Mouse (Mus musculus): Measurements from ENCODE around the gene Wasf2.

The Wasf2 gene

DNA sequence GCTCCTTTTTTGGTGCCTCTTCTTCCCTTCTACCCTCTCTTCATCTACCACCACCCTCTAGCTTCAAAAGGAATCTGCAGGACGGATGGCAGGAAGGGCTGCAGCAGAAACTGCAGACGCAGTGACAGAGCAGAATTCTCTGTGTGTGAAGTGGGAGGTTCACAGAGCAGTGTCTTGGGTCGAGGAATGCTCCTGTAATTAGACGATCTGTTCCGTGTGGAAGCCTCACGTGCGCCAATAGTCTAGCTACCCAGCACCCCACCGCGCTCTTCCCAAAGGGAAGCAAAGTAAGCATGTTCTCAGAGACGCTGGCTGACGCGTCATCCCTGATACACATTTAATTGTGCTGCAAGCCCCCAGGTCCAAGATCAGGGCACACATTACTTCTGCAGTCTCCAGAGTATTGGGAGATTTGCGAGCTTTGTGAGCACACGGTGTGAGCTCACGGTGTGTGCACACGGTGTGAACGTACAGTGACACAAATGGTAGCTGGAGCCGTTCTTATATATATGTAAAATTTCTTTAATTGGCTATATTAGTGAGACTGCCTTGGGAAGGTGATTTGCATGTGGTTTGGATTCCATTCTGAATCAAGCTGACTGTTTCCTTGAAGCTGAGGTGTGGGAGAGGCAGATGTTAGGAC, 46.6 kb downstream of the Wasf2 start:
- DNase-seq: peak; percentile 93

DNA sequence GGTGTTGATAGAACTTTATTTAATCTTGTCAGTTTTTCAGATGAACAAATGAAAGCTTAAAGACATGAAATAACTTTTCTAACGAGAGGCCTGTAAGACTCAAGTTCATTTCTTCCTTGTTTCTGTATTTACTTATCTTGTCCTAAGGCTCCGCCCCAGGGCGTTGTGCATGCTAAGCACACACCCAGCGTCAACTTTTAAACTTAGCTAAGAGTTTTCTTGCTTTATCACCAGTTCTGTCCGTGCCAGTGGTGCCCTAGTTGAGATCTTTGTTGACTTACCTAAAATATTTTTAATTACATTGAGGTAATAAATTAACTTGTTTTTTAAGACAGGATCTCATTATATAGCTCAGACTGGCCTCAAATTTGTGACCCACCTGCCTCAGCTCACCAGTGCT, 48.0 kb downstream of the Wasf2 start:
- peak; percentile 91 for DNase-seq

DNA sequence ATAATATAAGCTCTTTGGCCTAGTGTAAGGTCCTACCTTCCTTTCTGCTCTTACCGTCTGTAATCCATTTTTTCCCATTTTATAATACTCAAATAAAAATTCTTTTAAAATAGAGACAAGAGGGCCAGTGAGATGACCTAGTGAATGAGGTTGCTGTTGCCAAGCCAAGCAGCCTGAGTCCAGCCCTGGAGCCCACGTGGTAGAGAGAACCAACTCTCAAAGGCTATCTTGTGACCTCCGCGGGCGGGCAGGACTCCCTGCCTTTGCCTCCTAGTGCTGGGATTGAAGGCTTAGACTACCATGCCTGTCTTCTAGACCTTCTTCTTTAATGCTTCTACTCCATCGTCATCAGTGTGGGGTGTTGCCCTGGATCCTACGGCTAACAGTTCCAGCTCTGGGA, 49.0 kb downstream of the Wasf2 start:
- DNase-seq: peak; percentile 94

DNA sequence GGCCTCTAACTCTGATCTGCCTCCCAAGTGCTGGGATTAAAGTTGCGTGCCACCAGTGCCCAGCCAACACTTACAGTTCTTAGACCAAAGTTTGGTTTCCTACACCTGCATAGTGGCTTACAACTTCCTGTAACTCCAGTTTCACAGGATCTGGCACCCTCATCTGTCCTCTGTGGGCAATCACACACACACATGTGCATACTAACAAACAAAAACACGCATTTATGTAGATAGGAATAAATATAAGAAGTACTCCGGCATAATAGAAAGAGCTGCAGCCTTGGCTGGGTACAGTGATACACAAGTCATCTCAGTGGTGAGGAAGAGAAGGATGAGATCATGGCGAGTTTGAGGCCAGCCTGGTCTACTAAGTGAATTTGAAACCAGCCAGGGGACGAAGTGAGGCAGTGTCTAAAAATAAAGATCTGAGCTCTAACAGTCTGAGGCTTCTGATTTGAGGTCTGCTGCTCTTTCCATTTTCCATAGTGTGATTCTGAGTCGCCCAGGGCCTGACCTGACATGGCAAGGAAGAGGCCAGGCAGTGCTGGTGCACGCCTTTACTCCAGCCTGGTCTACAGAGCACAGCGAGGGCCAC, 52.2 kb downstream of the Wasf2 start:
- DNase-seq: peak; percentile 89

DNA sequence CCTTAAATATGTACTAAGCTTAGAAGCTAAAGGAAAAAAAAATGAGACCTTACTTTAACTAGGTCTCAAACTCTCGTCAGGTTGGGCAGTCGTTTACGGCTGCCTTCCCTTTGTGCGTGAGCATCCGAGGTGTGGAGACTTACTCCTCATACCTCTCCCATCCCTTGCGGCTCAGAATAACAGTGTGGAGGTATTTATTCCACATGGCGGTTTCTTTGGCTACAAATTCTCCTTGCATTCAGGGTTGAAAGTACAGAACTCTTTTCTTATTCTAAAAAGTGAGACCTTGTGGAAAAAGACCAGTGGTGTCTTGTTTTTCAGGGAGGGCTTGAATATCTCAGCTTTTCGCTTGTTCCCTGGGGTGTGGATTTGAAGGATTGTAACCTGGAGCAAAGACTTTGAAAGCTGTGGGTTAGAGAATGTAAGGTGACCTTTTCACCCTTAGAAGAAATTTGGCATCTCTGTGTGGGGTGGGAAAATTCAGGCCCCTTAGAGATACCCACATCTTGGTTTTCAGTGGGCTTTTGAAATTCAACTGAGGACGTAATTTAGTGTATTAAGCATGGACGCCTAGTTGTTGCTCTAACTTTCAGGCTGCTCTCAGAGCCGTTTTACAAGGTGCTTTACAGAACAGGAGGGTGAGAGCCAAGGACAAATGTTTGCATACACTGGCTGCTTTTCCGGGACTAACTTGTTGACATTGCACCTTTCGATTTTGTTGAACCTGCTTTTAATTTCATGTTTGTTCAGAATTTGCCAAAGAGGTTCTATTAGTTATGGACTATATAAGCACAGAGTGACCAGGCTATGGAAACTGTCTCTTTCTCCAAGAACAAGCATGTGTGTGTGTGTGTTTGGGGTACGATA, 54.0 kb downstream of the Wasf2 start:
- no peak for DNase-seq

DNA sequence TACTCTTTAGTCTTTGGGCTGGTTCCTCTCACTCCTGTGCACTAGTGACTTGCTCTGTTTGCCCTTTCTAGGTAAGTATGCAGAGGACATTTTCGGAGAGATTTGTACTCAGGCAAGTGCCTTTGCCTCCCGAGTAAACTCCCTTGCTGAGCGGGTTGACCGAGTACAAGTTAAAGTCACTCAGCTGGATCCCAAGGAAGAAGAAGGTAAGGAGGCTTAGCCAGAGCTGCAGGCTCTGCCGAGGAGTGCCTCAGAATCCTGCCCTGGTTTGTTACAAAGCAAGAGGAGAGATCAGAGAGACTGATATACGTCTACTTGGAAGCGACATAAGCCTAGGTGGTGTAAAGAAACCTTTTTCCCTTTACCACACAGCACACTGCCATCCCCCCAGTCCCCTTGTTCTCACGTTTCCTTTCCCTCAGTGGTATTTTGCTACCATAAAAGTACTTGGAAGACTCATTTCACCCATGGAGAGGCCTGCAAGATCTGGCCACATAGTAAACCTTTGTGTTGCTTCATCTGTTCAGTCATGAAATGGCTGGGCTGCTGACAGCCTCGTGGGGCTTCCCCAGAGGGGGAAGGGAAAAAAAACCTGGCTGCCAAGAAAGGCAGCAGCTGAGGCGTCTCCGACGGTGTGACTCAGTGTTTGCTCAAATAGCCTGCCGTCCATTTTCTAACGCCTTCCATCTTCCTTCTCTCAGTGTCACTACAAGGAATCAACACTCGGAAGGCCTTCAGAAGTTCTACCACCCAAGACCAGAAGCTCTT, 54.8 kb downstream of the Wasf2 start:
- DNase-seq: peak; percentile 98

DNA sequence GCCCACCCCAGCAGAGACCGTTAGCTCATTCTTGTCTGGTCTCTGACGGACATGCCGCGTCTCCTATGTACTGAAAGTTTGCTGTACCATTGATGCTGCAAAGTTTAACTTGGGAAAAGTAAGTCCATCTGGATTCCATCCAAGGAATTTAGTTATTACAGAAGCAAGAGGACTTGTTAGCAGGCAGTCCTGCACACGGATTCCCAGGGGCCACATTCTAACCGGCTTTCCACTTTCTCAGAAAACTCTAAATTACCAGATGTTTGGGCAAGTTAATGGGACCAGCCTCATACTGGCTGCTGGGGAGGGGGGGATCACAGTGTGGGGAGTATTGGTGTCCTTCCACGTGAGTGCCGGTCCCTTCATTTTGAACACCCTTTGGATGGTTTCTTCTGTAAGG, 55.6 kb downstream of the Wasf2 start:
- peak; percentile 97 for DNase-seq

DNA sequence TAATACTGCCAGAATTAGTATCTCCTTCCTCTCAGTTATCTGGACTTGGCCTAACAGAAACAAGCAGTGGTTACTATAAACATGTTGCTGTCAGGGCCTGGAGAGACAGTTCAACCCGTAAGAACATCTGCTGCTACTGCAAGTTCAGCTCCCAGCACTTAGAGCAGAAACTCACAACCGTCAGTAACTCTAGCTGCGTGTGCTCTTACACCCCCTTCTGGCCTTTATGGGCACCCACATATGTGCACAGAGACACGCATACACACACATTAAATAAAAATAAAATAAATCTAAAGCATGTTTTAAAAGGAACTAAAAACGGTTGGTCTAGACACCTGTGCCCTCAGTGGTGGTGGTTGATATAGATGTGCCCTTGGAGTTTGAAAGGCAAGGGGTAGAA, 56.6 kb downstream of the Wasf2 start:
- DNase-seq: no peak

DNA sequence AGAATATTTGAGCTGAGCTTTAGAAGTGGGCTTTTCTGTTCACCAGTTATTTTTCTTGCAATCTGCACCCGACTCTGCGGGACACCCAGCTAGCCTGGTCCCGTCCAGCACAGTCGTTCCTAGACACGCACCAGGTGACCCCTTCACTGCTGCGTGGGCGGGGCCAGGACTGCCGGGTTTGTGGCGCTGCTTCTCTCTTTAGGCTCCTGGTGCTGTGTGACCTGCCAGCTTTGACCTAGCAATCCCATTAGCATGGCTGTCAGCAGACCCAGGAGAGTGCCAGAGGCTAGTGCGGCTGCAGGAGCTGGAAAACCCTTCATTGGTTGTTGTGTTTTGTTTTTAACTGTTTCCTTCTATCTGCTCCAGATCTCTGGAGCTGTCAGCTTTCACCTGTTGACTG, 59.1 kb downstream of the Wasf2 start:
- DNase-seq: no peak

DNA sequence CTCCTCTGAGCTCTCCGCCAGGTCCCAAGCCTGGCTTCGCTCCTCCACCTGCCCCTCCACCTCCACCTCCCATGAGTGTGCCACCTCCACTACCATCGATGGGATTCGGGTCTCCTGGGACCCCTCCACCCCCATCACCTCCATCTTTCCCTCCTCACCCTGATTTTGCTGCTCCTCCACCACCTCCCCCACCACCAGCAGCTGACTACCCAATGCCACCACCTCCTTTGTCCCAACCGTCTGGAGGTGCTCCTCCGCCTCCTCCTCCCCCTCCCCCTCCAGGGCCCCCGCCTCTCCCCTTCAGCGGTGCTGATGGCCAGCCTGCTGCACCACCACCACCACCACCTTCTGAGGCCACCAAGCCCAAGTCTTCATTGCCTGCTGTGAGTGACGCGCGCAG, 64.2 kb downstream of the Wasf2 start:
- peak; percentile 91 for DNase-seq

DNA sequence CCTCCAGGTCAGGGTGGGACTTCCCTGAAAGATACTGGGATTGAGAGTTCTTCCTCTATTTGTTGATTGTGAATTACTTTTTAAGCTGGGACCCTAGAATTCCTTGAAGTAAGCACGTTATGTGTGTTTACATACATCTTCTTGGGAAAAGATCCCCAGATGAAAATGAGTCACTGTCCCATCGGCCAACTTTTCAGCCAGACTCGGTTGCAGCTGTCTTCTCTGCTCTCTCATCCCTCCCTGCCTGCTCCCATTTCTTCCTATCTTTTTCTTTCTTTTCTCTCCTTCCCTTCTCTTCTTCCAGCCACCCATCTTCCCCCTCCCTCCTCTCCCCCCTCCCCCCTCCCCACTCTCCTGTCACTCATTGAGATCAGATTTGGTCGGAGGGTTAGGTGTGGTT, 64.7 kb downstream of the Wasf2 start:
- no peak for DNase-seq

DNA sequence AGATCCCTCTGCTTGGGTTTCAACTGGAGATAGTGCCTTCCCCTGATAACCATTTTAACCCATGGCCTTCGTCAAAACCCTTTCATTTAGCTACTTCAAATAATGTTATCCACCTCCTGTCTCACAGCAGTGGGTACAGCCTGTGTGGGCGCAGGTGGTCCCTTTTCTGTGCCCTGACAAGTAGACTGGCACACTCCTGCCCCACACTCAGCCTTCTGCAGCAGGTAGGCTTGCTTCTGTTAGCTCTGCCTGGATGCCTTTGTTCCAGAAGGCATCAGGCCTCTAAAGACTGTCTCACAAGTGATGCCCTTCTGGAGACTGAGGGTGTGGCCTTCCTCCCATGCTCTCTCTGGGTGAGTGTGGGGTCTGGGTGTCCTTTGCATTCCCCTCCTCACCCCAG, 65.8 kb downstream of the Wasf2 start:
- peak; percentile 88 for DNase-seq

DNA sequence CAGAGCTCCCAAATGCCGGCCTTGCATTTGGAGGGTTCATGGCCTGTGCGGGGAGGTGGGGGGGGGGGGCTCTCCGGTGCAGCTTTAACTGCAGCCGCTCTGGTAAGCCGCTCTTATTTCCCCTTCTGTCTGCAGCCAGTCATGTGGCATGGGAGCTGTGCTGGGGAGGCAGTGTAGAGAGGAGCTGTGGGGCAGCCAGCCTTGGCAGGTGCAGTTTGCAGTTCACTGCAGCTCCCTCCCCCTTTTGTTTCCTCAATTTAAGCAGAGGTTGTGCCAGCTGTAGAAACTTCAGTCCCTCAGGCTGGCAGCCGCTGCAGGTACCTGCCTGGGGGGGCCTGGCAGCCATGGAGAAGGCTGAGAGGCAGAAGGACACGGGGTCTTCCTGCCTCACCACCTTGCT, 66.5 kb downstream of the Wasf2 start:
- peak; percentile 92 for DNase-seq

DNA sequence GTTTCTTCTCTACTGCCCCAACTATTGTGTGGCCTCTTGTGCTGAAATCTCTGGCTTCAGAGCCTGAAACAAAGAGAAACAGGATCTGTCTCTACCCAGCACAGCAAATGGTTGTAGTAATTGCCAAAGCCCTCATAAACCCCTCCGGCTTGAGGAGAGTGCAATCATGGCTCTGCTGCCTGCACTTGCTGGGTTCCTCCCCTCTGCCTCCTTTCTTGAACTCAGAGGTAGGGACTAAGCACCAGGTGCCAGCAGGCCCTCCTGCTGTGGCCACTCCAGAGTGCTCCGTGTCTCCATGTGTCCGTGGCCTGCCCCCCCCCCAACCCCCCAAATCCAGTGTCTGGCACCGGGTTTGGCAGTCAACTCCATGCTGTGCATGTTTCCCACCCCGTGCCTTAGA, 67.0 kb downstream of the Wasf2 start:
- DNase-seq: no peak

DNA sequence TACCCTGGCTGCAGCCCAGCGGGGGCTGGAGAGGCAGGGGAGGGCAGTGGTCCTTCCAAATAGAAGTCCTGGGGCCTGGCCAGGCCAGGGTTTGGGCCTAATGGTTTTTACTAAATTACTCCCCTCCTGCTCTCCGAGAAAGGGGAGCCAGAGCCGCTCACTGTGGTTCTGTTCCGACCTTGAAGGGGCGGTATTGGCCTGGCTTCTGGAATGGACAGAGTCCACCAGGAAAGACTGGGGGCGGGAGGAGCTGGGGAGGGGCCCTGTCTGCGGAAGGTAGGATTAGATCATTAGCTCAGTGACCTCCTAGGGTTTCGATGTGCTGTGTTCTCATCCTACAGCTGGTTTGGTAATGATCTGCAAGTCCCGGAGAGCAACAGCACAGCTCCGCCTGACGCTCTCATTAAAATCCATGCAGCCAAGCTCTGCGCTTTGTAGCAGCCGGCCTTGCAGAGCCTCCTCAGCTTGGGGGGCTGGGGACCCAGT, 67.5 kb downstream of the Wasf2 start:
- DNase-seq: peak; percentile 96

DNA sequence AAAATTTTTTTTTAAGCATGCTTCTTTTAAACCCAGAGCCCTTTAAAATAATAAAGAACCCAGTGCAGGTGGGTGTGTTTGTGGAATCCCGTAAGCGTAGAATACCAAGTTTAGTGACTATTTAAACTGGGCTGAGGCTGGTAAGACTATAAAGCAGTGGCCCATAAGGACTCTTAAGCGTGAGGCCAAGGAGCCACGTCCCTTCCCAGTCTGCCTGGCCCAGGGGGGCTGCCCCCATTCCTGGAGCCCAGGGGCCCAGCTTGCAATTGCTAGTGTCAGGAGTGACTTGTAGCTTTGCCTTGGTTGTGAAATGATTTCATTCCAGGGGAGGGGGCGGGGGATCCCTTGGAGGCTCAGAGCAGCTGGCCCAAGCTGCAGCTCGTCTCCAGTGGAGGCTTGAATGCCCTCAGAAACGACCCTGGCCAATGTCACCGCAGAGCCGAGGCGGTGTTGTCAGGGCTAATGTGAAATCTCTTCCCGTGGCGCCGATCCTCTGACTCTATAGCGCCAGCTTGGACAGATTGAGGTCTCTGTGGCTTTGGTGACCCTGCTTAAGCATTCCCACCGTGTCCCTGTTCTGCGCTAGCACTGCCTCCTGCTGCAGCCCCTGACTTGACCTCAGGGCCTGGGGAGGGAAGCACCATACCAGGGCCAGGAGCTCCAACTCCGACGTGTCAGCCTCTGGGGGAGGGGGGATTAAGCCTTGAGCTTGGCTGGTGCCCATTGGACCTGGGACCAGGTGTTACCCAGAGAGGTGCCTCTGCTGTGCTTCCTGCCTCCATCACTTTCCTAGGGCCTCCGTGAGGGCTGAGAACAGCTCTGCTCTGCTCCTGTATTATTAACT, 68.3 kb downstream of the Wasf2 start:
- DNase-seq: peak; percentile 96

DNA sequence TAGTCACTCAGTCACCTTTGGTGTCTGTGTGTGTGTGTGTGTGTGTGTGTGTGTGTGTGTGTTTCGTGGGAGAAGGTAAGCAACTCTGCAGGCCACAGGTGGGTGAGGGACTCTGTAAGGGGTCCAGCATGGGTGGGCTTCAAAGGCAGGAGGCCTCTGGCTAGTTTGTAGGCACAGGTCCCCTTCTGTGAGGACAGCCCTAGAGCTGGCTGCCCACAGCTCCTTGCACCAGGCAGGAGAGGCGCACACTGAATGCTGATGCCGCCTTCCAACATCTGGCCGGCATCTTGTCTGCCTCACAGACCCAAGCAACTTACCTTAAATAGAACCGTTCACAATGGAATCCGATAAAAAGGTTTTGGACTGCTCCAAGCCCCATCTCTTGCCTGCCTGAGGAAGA, 69.4 kb downstream of the Wasf2 start:
- peak; percentile 92 for DNase-seq

DNA sequence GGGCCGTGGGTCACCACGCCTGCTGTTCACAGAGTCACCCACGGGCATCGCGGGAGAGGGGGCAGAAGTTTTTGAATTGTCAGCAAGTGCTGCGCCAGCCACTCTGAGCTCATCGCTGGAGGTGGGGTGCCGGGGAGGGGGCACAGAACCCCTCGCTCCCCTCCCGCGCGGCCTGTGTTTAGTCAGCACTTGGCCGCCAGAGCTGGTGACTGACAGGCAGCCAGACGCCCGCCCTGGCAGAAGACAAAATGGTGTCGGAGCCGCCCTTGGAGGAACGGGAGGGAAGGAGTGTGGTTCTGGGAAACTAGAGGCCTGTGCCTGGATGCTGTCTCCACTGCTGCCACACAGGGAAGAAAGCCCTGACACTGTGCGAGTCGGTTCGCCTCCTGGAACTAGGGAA, 70.0 kb downstream of the Wasf2 start:
- DNase-seq: peak; percentile 97

DNA sequence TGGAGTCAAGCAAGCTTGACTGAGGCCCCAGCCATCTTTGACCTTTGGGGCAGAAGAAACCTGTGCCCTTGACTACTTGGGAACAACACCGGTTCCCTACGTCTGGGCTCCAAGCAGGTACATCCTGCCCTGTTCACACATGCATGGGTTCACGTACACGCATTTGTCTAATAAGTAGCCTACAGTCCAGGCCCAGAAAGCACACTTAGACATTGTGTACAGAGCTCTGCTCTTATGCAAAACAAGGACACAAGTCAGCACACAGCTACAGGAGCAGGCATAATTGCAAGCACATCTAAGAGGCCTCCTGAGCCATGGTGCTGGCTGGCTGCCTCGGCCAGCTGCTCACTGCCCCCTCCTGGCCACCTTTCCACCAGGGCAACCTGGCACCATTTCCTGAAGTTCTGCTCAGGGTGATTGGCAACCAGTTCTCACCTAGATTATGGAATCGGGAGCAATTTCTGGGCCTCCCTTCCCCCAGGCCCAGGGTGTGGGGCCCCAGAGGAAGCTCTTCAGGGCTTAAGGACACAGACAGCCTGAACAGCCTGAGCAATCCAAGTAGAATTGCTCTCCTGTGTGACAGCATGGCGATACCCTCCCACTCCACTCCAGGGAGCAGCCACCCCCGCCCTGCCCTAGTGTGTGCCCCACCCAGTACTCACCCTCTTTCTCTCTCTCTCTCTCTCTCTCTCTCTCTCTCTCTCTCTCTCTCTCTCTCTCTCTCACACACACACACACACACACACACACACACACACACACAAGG, 70.9 kb downstream of the Wasf2 start:
- DNase-seq: peak; percentile 96

DNA sequence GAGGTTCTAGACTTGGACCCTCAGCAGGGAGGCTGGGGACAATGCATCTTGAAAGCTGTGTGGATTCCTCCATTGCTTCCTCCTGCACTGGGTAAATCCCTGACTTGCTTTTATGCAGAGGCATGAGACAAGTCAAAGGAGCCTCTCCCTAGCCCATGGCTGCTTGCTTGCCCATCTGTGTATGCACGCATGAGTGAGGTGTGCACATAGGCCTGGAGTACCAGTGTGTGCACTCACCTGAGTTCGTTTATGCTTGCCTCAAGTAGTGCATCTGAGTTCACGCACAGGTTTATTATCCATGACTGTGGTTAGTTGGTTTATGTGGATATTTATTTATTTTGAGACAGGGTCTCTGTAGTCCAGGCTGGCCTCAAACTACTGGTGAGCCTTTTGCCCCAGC, 71.9 kb downstream of the Wasf2 start:
- DNase-seq: peak; percentile 85

DNA sequence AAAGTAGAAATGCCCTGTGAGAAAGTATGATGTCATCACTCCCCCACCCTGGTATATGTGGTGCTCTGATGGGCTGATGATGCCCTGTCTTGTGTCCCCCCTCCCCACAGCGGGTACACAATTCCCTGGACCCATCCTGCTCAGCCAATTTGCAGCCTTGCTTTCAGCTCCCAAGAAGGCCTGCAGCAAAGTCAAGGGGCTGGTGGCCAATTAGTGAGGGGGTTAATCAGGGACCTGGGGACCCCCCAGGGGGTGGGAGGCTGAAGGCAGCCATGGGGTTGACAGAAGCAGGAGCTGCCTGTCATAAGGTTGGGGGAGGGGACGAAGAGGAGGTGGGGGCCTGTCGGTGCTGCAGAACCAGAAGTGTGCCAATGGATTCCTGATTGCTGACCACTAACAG, 73.3 kb downstream of the Wasf2 start:
- peak; percentile 93 for DNase-seq
